Mouse (Mus musculus): ENCODE data around the gene Yipf6. TPM values are rescaled to one million over a fixed set of nuclear protein-coding genes. Genes with fewer than 3 reads are reported as not detected.

Gene Yipf6
- 10 to 100 TPM; 31.2 to 38.4 TPM for total RNA-seq (2023)

DNA sequence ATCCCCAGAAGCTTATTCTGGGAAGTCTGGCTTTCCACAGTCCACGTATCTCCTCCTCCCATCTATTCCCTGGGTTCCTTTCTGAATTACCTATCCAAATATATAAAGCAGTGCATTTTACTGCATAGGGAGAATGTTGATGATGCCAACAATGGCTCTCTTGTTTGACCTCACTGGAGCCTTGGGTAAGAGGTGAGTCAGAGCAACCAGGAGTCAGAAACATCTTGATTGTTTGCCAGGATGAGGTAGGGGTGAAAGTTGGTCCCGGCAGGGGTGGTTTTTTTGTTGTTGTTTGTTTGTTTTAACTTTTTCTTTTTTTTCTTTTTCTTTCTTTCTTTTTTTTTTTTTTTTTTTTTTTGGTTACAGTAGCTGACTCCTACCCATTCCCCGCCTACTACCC lies at the start of gene Yipf6:
Gene Yipf6, plus strand, starts transcription at position 216 of the 400 bp plus-strand sequence.

DNA sequence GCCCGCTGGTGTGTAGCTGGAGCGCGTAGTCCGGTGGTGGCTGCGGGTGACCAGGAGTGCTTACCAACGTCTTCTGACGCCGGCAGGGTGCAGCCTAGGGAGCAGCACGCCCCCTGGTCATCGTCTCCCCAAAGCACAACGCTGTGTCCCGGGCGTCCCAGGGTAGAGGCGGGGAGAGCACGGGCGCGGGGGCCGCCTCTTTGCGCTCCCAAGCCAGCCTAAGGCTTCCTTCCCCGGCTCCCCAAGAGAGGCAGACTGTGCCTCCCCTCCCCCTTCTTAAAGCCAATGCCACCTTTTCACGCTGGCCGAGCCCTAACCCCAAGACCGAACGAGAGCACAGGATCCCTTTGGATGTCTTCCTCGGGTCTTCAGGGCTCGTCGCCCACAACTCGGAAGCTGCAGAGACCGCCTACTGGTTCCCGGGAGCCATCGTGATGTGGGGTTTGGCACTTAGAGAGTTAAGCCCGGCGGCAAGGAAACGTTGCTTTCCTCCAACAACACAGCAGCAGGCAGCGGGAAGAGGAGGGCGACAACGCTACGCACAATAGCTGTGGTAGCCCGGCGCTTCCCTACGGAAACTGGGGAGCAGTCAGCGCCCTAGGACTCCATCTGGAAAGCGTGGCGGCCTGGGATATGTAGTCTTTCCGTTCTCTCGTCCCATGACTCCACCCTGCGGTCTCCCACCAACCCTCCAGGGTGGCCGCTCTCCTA lies 45.6 kb upstream of the Yipf6 start, which contains the start of gene Ophn1:
Gene Ophn1, minus strand, starts transcription at position 620 of the 711 bp plus-strand sequence.

Other genes starting within 250 kb of the Yipf6 start
- gene Ophn1, start 45.3 kb upstream of the Yipf6 start, total RNA-seq (2023), result not detected
- gene Stard8, start 66.9 kb downstream of the Yipf6 start, total RNA-seq (2023), result 1 to 10 TPM in 1 of 2 experiments, under 1 TPM in 1; 0.62 to 2.0 TPM
- gene Efnb1, start 199.8 kb downstream of the Yipf6 start, total RNA-seq (2023), result 1 to 10 TPM; 1.9 to 3.6 TPM